Mouse (Mus musculus) adrenal gland, adult 18-20 months (tissue): Measurements from ENCODE around the gene Rbm19. TPM values are rescaled to one million over a fixed set of nuclear protein-coding genes. Genes with fewer than 3 reads are reported as not detected.
A peak's percentile ranks its signal among the peaks of the same experiment; 100 is the strongest.
"Not testable (repeated sequence)": the region's sequence is repeated elsewhere in the genome, so short reads cannot be mapped to it uniquely, and the experiment has no call there.

Experiments used
- DNase-seq, 2 experiments: peaks; one replicate each; pipeline ENCODE4 v3.0.0; 2021 to 2022; ENCODE audit warnings: low spot score in 2 of 2
- long read RNA-seq, 2 experiments: library from polyadenylated mRNA; stranded (forward); transcript quantifications; one replicate each; pipeline ENCODE4 v2.0.0; 2021
- total RNA-seq, 2 experiments: library from RNA; stranded (reverse); gene quantifications; 1 replicate in 1 of 2; 2 replicates in 1 of 2; pipeline ENCODE4 v1.2.3; 2021

Gene Rbm19
- total RNA-seq, result 10 to 100 TPM; 25.7 to 26.1 TPM
- long read RNA-seq, experiment 1, full-length matches to known transcripts, result 4 of 8 reads
- long read RNA-seq, experiment 1, partial matches to known transcripts, result 1 of 8 reads
- long read RNA-seq, experiment 1, other reads (novel, unspliced or antisense), result 3 of 8 reads
- long read RNA-seq, experiment 2, full-length matches to known transcripts, result 9 of 18 reads
- long read RNA-seq, experiment 2, partial matches to known transcripts, result 9 of 18 reads
- long read RNA-seq, experiment 2, other reads (novel, unspliced or antisense), result 0 of 18 reads

DNA sequence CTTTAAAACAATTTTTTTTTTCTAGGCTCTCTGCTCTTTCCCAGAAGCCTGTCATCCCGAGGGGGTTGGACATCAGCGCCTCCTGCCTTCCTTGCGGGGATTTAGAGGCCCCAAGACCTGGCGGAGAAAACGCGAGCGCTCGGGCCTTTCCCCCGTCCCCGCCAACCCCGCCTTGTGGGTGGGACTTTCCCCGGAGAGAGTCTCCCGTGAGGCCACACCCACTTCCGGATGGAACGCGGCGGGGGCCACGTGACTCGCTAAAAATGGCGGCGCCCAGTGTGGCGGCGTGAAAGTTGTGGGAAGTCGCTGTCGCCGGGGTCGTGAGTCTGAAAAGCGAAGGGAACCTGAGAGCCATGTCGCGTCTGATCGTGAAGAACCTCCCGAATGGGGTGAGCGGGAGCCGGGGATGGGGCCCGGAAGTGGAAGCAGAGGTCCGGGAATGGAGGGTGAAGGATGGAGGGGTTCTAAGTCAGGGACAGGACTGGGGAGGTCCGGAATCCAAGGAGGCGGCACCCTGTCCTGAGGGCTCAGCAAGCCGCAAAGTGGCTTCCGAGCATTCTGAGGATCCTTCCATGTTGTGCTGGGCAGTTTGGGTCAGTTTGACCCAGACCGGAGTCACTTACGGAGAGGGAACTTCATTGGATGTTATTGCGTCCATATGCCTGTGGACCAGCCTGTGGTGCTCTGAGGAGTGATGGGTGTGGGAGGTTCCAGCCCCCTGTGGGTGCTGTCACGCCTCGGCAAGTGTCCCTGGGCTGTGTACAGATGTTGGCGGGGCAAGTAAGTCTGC lies at the start of gene Rbm19:
Gene Rbm19, plus strand, starts transcription at position 205 of the 790 bp plus-strand sequence.
- peak; percentile 92 to 94 for DNase-seq

GRCm38 (mm10) chr5:120067266-120067665 lies 49.0 kb upstream of the Rbm19 start:
- DNase-seq, result no peak

- DNase-seq, result no peak
These were observed 42.2 kb upstream of the Rbm19 start for GRCm38 (mm10) chr5:120074101-120074500.

GRCm38 (mm10) chr5:120080027-120080426 lies 36.2 kb upstream of the Rbm19 start:
- no peak for DNase-seq

DNA sequence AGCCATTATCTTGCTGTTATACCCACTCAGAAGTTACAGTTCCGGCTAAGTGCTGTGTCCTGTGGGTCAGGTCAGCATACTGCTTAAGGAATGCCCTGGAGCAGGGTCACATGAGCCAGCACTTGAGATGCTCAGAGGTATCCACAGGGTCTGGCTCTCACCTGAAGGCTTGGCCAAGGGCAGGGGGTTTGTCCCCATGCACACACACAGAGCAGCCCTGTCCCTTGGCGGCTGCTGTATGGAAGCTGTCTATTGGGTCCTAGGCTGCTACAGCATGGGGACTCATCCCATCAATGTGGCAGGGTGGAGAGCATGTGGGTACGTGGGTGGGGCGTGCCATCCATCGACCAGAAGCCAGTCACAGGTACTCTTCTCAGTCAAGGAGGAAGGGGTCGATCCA lies 35.8 kb upstream of the Rbm19 start:
- no peak for DNase-seq

- DNase-seq, result peak; percentile 84 to 91
These were observed 27.7 kb upstream of the Rbm19 start for GRCm38 (mm10) chr5:120088561-120088960.

DNA sequence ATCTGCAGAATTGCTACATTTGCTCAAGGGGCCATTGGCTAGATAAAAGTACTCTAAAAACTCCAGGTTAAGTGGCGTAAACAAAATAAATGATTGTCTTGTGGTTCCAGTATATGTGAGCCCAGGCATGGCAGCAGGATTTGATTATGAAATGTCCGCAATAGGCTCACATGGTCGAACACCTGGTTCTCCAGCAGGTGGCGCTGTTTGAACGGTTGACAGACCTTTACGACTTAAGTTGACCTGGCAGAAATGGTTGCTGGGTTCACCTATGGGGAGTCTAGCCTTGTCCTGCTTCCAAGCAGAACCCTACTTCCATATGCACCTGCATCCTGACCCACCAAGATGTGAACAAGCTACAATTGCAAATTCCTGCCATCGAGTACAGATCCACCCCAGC lies 21.7 kb upstream of the Rbm19 start:
- peak; percentile 30 to 62 for DNase-seq

- DNase-seq, result no peak
These were observed 19.2 kb upstream of the Rbm19 start for GRCm38 (mm10) chr5:120097042-120097441.

DNA sequence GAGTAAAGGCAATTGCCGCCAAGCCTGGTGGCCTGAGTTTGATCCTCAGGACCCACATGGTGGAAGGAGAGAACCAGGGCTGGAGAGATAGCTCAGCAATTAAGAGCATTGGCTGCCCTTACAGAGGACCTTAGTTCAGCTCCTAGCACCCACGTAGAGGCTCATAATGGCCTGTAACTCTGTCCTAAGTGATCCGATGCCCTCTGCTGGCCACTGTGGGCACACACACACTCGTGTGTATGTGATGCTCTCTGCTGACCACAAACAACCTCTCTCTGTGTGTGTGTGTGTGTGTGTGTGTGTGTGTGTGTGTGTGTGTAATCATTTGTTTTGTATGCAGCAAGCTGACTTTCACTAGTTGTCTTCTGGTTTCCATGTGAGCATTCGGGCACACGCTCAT lies 15.5 kb upstream of the Rbm19 start:
- no peak for DNase-seq

GRCm38 (mm10) chr5:120102097-120102496 lies 14.2 kb upstream of the Rbm19 start:
- DNase-seq, result no peak

- peak; percentile 46 to 55 for DNase-seq
These were observed 13.5 kb upstream of the Rbm19 start for GRCm38 (mm10) chr5:120102732-120103131.

DNA sequence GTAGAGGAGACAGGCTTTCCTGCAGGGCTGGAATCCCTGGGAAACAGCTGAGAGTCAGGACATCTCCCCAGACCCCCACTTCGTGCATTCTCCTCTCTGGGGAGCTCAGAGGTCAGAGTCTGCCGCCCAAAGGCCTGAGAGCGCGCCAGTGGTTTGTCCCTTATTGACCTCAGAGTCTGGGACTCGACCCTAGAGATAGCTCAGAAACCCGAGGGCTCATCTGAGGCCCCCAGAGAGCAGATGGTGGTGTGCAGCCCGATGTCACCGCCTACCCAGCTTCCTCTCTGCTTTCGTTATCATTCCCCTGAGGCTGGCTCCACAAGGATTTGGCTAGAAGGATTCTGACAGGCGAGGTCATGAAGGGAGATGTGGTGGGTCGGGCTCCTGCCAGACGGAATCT lies 12.8 kb upstream of the Rbm19 start:
- DNase-seq, result no peak

GRCm38 (mm10) chr5:120106424-120107073 lies 9.7 kb upstream of the Rbm19 start:
- peak in 1 of 2 experiments; percentile 12 for DNase-seq

- no peak for DNase-seq
These were observed 1.9 kb upstream of the Rbm19 start for GRCm38 (mm10) chr5:120114361-120114760.

GRCm38 (mm10) chr5:120117161-120117560 lies 896 bp downstream of the Rbm19 start:
- DNase-seq, result not testable (repeated sequence)

GRCm38 (mm10) chr5:120124881-120125690 lies 8.8 kb downstream of the Rbm19 start:
- DNase-seq, result no peak

DNA sequence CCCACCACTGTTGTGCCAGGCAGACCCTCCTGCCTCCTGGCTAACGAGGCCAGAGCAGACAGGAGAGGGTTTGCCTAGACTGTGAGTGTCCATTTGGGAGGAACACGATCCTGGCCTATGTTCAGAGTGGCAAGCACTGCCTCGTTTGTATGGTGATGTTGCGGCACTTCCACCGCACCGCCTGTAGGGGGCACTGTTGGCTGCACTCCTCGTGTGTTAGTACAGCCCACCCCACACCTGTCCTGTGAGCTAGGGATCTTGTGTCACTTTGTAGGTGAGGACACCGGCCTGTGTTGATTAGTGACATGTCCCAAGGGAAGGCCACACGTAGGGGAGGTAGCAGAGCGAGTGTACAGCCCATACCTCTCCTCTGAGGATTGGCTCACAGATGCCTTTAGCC lies 11.4 kb downstream of the Rbm19 start:
- no peak for DNase-seq

DNA sequence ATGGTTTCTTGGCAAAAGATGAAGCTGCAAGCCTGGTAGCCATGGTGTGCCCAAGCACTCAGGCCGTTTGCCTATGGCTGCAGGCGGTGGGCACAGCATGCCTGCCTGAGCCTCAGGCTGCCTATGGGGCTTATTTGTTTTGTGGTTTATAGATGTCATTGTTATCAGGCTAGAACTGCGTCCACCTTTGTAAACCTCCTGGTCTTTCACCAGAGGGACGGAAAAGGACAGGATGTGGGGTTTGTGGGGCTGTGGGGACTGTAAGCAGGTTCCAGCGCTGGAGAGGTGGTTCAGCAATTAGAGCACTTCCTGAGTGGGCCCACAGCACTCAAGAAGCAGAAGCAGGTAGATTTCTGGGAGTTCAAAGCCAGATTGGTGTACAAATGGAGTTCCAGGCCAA lies 12.2 kb downstream of the Rbm19 start:
- DNase-seq, result no peak

GRCm38 (mm10) chr5:120129070-120129469 lies 12.8 kb downstream of the Rbm19 start:
- DNase-seq, result no peak

DNA sequence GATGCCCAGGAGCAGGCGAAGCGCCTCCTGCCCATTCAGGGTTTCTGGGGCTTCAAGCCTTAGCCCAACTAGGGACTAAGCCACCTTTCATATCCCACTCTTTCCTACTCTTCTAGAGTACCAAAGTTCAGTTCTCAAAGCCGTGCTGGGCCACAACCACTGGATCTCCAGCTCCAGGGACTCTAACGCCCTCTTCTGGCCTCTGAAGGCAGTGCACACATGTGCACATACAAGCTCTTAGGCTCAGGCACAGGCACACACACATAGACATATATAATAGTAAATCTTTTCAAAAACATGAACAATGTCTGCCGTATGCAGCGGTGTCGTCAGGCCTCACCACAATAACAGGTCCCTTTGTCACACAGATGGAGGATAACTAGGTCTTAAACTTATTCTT lies 13.5 kb downstream of the Rbm19 start:
- DNase-seq, result no peak

DNA sequence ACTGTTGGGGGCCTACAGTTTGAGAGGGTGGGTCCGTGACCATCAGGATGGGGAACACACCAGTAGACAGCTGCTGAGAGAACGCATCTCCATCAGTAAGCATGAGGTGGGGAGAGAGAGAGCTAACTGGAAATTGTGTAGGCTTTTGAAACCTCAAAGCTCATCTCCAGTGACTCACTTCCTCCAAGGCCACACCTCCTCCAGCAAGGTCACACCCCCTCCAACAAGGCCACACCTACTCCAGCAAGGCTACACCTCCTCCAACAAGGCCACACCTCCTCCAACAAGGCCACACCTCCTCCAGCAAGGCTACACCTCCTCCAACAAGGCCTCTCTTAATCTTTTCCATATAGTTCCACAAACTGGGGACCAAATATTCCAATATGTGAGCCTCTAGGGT lies 13.9 kb downstream of the Rbm19 start:
- peak in 1 of 2 experiments; percentile 46 for DNase-seq
